Mouse (Mus musculus) megakaryocyte, embryonic 14.5 days (primary cell): Measurements from ENCODE around the gene Olfr569.

Experiments used
- FLI1 ChIP-seq: IDR thresholded peaks from 2 replicates; pipeline ENCODE4 v1.6.1; 2012; ENCODE audit warnings: low read length, inconsistent platforms, mixed read lengths
- GATA1 ChIP-seq: IDR thresholded peaks from 3 replicates; pipeline ENCODE4 v1.6.1; 2012; ENCODE audit warnings: mixed read lengths, low read length, inconsistent platforms, borderline replicate concordance

DNA sequence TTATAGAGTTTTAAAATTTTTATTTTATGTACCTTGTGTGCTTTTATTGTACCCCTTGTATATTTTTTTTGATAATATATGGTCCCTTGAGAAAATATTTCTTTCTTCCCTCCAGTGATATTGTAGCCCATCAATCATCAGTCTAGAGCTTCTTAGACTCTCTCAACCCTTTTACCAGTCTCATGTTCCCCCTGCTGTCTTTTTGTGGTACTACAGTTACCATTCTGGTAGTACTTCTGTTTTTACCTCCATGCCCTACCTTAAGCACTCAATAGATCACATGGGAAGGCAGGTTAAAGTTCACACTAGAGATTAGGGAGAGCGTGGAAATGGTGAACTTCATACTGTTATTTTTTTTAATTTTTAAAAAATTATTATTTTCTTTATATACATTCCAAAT is 28.9 kb upstream of the Olfr569 start:
- TF ChIP-seq GATA1 (no peak), FLI1 (no peak)
